Mouse (Mus musculus) testis, adult 2 months (tissue): ENCODE measurements around the gene Ighmbp2.

Experiments
- CTCF ChIP-seq: fragments of 200-500 bp; IDR thresholded peaks from 2 replicates; pipeline ENCODE4 v1.5.1; 2012; ENCODE audit warnings: low read depth, mild to moderate bottlenecking, inconsistent platforms, low read length, moderate library complexity; ENCODE audit not compliant: control insufficient read depth, insufficient read depth, insufficient replicate concordance
- POLR2A ChIP-seq: fragments of 200-500 bp; IDR thresholded peaks from 2 replicates; pipeline ENCODE4 v1.6.1; 2012; ENCODE audit warnings: low read depth, mild to moderate bottlenecking, inconsistent platforms, low read length, moderate library complexity; ENCODE audit not compliant: control insufficient read depth

GRCm38 (mm10) chr19:3307175-3307949 is 24.5 kb upstream of the Ighmbp2 start:
- TF ChIP-seq CTCF = no peak
- TF ChIP-seq POLR2A = no peak
